Mouse (Mus musculus): ENCODE results near the gene Hist1h3c. TPM values are rescaled to one million over a fixed set of nuclear protein-coding genes. Genes with fewer than 3 reads are reported as not detected.
"Not testable (repeated sequence)": the region's sequence is repeated elsewhere in the genome, so short reads cannot be mapped to it uniquely, and the experiment has no call there.

Hist1h3c gene
- 0.27 TPM in 1 of 2 replicates, not detected in the other for polyA plus RNA-seq (2015; fragmentation: Nextera tagmentation; extraction: Ambion mirVana)

- under 1% methylated on average over 22 of the region's 28 CpGs for WGBS
- H3K27ac ChIP-seq (ENCODE audit: low read length), result peak within 1 kb of the TSS; percentile 91
- DNase-seq (ENCODE audit: low spot score) (peak; percentile 97), ATAC-seq (peak; percentile 59)
- H3K4me2 ChIP-seq (replicated peaks; ENCODE audit: low read depth, low read length), result peak within 1 kb of the TSS; percentile 55
- no peaks in the 10 kb centered on the region for H3K9me3 ChIP-seq (ENCODE audit: low read length)
- H3K9ac ChIP-seq (replicated peaks; ENCODE audit: low read depth), result no peak within 1 kb of the TSS
- H3K27me3 ChIP-seq (replicated peaks; ENCODE audit: insufficient read depth, low read length), result no peaks in the 10 kb centered on the region
- no peaks in the 10 kb centered on the region; the same call in 1 of the 2 replicates for H3K4me1 ChIP-seq (ENCODE audit: insufficient read depth, low read depth, low read length)
- no peaks in the 10 kb centered on the region for H3K36me3 ChIP-seq (ENCODE audit: insufficient read depth, low read length)
- TF ChIP-seq EP300 (IDR thresholded peaks at IDR 0.05) (peak; percentile 32; the same call in 1 of the 2 replicates), CTCF (IDR thresholded peaks at IDR 0.05) (no peak)
- peak within 1 kb of the TSS; percentile 20 for H3K4me3 ChIP-seq (ENCODE audit: low read depth, low read length)
Observed at GRCm38 (mm10) chr13:23745381-23746161, at the start of gene Hist1h3c. Hist1h3c (minus strand) TSS chr13:23745602.

- H3K4me1 ChIP-seq (ENCODE audit: insufficient read depth, low read depth, low read length), result no peaks in the 10 kb centered on the region
- H3K27me3 ChIP-seq (replicated peaks; ENCODE audit: insufficient read depth, low read length), result no peaks in the 10 kb centered on the region
- no peak overlapping the region for H3K4me3 ChIP-seq (ENCODE audit: low read depth, low read length)
- H3K9me3 ChIP-seq (ENCODE audit: low read length), result no peaks in the 10 kb centered on the region
- ATAC-seq, result no peak
- no peak for TF ChIP-seq EP300 (IDR thresholded peaks at IDR 0.05)
- peak; percentile 90 for TF ChIP-seq CTCF (IDR thresholded peaks at IDR 0.05)
- H3K4me2 ChIP-seq (replicated peaks; ENCODE audit: low read depth, low read length), result no peak overlapping the region
- DNase-seq (ENCODE audit: low spot score), result peak; percentile 82
- WGBS, result 37% methylated on average over 2 of the region's 2 CpGs
- no peak overlapping the region for H3K27ac ChIP-seq (ENCODE audit: low read length)
- H3K36me3 ChIP-seq (ENCODE audit: insufficient read depth, low read length), result no peaks in the 10 kb centered on the region
- H3K9ac ChIP-seq (replicated peaks; ENCODE audit: low read depth), result no peak overlapping the region
Observed at GRCm38 (mm10) chr13:23792520-23792919, 47.1 kb upstream of the Hist1h3c start.

DNA sequence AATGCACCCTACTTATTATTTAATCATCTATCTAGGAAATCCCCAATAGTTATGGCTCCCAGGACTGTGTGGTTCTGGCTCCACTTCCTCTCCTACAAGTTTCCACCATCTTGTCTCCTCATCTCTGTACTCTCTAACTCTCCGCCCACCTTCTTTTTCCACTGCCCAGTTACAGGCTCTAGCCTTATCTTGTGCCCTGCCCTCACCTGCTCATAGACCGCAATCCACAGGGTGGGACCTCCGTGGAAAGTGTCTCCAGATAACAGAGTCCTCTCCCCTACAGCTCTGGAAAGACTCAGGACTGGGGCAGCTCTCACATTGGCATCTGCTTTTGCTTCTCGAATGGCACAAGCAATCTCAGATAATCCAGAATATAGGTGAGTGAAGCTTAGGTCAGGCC is 33.6 kb upstream of the Hist1h3c start:
- H3K4me2 ChIP-seq (replicated peaks; ENCODE audit: low read depth, low read length), result no peak overlapping the region
- no peaks in the 10 kb centered on the region for H3K9me3 ChIP-seq (ENCODE audit: low read length)
- H3K9ac ChIP-seq (replicated peaks; ENCODE audit: low read depth), result no peak overlapping the region
- no peak overlapping the region for H3K4me3 ChIP-seq (ENCODE audit: low read depth, low read length)
- H3K27ac ChIP-seq (ENCODE audit: low read length), result no peak overlapping the region
- TF ChIP-seq CTCF (IDR thresholded peaks at IDR 0.05) (no peak), EP300 (IDR thresholded peaks at IDR 0.05) (no peak)
- H3K36me3 ChIP-seq (ENCODE audit: insufficient read depth, low read length), result no peaks in the 10 kb centered on the region
- no peaks in the 10 kb centered on the region for H3K4me1 ChIP-seq (ENCODE audit: insufficient read depth, low read depth, low read length)
- no peak for ATAC-seq
- DNase-seq (ENCODE audit: low spot score), result no peak
- H3K27me3 ChIP-seq (replicated peaks; ENCODE audit: insufficient read depth, low read length), result no peaks in the 10 kb centered on the region
- WGBS, result 74% methylated on average over 4 of the region's 4 CpGs

DNA sequence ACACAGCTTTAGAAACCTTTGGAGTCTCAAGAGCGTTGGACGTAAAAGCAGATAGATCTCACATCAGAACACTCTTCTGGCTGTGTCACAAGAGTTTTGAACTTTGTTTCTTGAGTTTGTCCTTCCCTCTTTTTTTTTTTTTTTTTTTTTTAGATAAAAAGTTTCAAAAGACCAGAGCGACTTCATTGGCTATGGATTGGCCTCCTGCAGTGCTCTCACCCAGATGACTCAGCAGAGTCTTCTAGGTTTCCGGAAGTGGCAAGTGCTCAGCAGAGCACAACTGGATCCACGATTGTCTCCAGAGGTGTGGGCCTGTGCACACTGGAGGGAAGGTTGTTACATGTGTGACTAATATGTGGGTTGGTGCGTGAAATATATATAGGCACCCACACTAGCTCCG is 32.9 kb upstream of the Hist1h3c start:
- TF ChIP-seq EP300 (IDR thresholded peaks at IDR 0.05) (no peak), CTCF (IDR thresholded peaks at IDR 0.05) (no peak)
- no peak for DNase-seq (ENCODE audit: low spot score)
- no peak overlapping the region for H3K4me2 ChIP-seq (replicated peaks; ENCODE audit: low read depth, low read length)
- WGBS, result 86% methylated on average over 7 of the region's 7 CpGs
- H3K9ac ChIP-seq (replicated peaks; ENCODE audit: low read depth), result no peak overlapping the region
- ATAC-seq, result no peak
- no peaks in the 10 kb centered on the region for H3K4me1 ChIP-seq (ENCODE audit: insufficient read depth, low read depth, low read length)
- no peaks in the 10 kb centered on the region for H3K9me3 ChIP-seq (ENCODE audit: low read length)
- H3K36me3 ChIP-seq (ENCODE audit: insufficient read depth, low read length), result no peaks in the 10 kb centered on the region
- no peaks in the 10 kb centered on the region for H3K27me3 ChIP-seq (replicated peaks; ENCODE audit: insufficient read depth, low read length)
- H3K27ac ChIP-seq (ENCODE audit: low read length), result no peak overlapping the region
- H3K4me3 ChIP-seq (ENCODE audit: low read depth, low read length), result no peak overlapping the region

DNA sequence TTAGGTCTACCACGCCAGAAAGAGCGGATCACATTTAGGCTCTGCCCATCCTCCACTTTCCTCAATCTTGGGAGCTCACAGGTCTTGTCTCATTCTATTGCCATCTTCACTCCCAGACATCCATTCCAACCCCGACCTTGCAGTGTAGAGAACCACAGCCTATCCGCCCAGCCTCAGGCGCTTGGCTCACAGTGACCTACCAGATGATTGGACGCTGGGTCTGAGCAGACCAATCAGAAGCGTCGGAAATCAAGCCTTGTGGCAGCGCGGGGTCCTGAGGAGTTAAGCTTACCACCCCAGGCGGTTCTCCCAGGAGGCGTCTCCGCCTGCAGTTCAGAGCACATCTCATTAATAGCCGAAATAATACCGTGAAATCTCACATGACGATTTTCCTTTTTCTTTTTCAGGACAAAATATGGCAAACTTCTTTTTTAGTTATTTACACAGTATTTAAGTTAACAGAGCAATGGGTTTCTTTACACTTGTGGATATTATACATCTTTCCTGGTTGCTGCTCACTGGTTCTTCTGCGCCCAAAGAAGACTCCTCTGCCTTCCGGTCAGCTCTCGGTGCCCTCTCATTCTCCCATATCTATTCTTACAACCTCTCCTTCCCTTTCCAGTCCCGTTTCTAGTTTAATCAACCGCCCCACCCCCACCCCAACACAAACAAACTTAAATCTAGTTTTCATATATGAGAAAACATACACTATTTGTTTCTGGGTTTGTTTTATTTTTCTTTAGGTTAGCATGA is 27.3 kb upstream of the Hist1h3c start:
- Histone ChIP-seq H3K9me3 (ENCODE audit: low read length) (no peaks in the 10 kb centered on the region), H3K4me3 (ENCODE audit: low read depth, low read length) (peak overlapping the region; percentile 5; the same call in 1 of the 2 replicates), H3K4me1 (ENCODE audit: insufficient read depth, low read depth, low read length) (0 out of 2 replicates have a peak, but pooled peaks cover 3% of the 10 kb centered on the region), H3K27me3 (replicated peaks; ENCODE audit: insufficient read depth, low read length) (no peaks in the 10 kb centered on the region), H3K36me3 (ENCODE audit: insufficient read depth, low read length) (no peaks in the 10 kb centered on the region), H3K9ac (replicated peaks; ENCODE audit: low read depth) (no peak overlapping the region), H3K4me2 (replicated peaks; ENCODE audit: low read depth, low read length) (peak overlapping the region; percentile 42), H3K27ac (ENCODE audit: low read length) (no peak overlapping the region)
- peak; percentile 84 for ATAC-seq
- peak; percentile 35 for DNase-seq (ENCODE audit: low spot score)
- WGBS, result 23% methylated on average over 21 of the region's 21 CpGs
- TF ChIP-seq CTCF (IDR thresholded peaks at IDR 0.05) (no peak), EP300 (IDR thresholded peaks at IDR 0.05) (no peak)

GRCm38 (mm10) chr13:23769613-23770012 is 24.2 kb upstream of the Hist1h3c start, which contains the start of gene Trim38:
Trim38 (plus strand) TSS chr13:23769913.
- not testable (repeated sequence) for H3K27ac ChIP-seq (ENCODE audit: low read length); H3K9me3 ChIP-seq (ENCODE audit: low read length); H3K4me3 ChIP-seq (ENCODE audit: low read depth, low read length); H3K9ac ChIP-seq (replicated peaks; ENCODE audit: low read depth); DNase-seq (ENCODE audit: low spot score); H3K36me3 ChIP-seq (ENCODE audit: insufficient read depth, low read length); ATAC-seq; H3K27me3 ChIP-seq (replicated peaks; ENCODE audit: insufficient read depth, low read length); H3K4me1 ChIP-seq (ENCODE audit: insufficient read depth, low read depth, low read length); H3K4me2 ChIP-seq (replicated peaks; ENCODE audit: low read depth, low read length)
- 87% methylated on average over 2 of the region's 2 CpGs for WGBS

Measured in lung, postnatal 0 days (tissue).